Mouse (Mus musculus): ENCODE results near the gene App.

The App gene

GRCm38 (mm10) chr16:85173373-85174081 is at the start of gene App:
App (minus strand) TSS chr16:85173766.
- DNase-seq (ENCODE audit: low spot score in 2 of 2) = peak; percentile 87 to 88

- DNase-seq (ENCODE audit: low spot score in 2 of 2) = no peak
Measured at GRCm38 (mm10) chr16:85215846-85216245, 42.3 kb upstream of the App start.

GRCm38 (mm10) chr16:85215173-85215572 is 41.6 kb upstream of the App start:
- no peak for DNase-seq (ENCODE audit: low spot score in 2 of 2)

- peak; percentile 64 to 79 for DNase-seq (ENCODE audit: low spot score in 2 of 2)
Measured at GRCm38 (mm10) chr16:85195622-85196021, 22.1 kb upstream of the App start.

- DNase-seq (ENCODE audit: low spot score in 2 of 2) = no peak
Measured at GRCm38 (mm10) chr16:85195167-85195566, 21.6 kb upstream of the App start.

- DNase-seq (ENCODE audit: low spot score in 2 of 2) = no peak
Measured at GRCm38 (mm10) chr16:85181502-85181901, 7.9 kb upstream of the App start.

- no peak for DNase-seq (ENCODE audit: low spot score in 2 of 2)
Measured at GRCm38 (mm10) chr16:85180710-85181109, 7.1 kb upstream of the App start.

- DNase-seq (ENCODE audit: low spot score in 2 of 2) = no peak
Measured at GRCm38 (mm10) chr16:85176666-85177065, 3.1 kb upstream of the App start.

GRCm38 (mm10) chr16:85172571-85173372 is 794 bp downstream of the App start:
- DNase-seq (ENCODE audit: low spot score in 2 of 2) = peak; percentile 61 to 66

GRCm38 (mm10) chr16:85171976-85172570 is 1.5 kb downstream of the App start:
- DNase-seq (ENCODE audit: low spot score in 2 of 2) = no peak

- no peak for DNase-seq (ENCODE audit: low spot score in 2 of 2)
Measured at GRCm38 (mm10) chr16:85170826-85171510, 2.6 kb downstream of the App start.

GRCm38 (mm10) chr16:85168821-85169220 is 4.7 kb downstream of the App start:
- no peak for DNase-seq (ENCODE audit: low spot score in 2 of 2)

GRCm38 (mm10) chr16:85166205-85166604 is 7.4 kb downstream of the App start:
- DNase-seq (ENCODE audit: low spot score in 2 of 2) = no peak

GRCm38 (mm10) chr16:85165631-85166030 is 7.9 kb downstream of the App start:
- no peak for DNase-seq (ENCODE audit: low spot score in 2 of 2)

- DNase-seq (ENCODE audit: low spot score in 2 of 2) = no peak
Measured at GRCm38 (mm10) chr16:85165177-85165576, 8.4 kb downstream of the App start.

- DNase-seq (ENCODE audit: low spot score in 2 of 2) = peak in 1 of 2 experiments; percentile 44
Measured at GRCm38 (mm10) chr16:85162779-85163178, 10.8 kb downstream of the App start.

GRCm38 (mm10) chr16:85160140-85160539 is 13.4 kb downstream of the App start:
- DNase-seq (ENCODE audit: low spot score in 2 of 2) = no peak

- DNase-seq (ENCODE audit: low spot score in 2 of 2) = no peak
Measured at GRCm38 (mm10) chr16:85157796-85158546, 15.6 kb downstream of the App start.

- no peak for DNase-seq (ENCODE audit: low spot score in 2 of 2)
Measured at GRCm38 (mm10) chr16:85157156-85157555, 16.4 kb downstream of the App start.

GRCm38 (mm10) chr16:85155836-85156235 is 17.7 kb downstream of the App start:
- no peak for DNase-seq (ENCODE audit: low spot score in 2 of 2)

- no peak for DNase-seq (ENCODE audit: low spot score in 2 of 2)
Measured at GRCm38 (mm10) chr16:85152457-85152856, 21.1 kb downstream of the App start.
